Mouse (Mus musculus) G1E (cell line): ENCODE measurements around the gene Slc36a2.

Experiments used
- CTCF ChIP-seq: IDR thresholded peaks from 2 replicates; pipeline ENCODE4 v1.5.1; 2012; ENCODE audit warnings: low read depth, low read length, inconsistent platforms, mixed read lengths
- GATA1 ChIP-seq: IDR thresholded peaks from 2 replicates; pipeline ENCODE4 v1.6.1; 2012; ENCODE audit warnings: borderline replicate concordance, low read length, inconsistent platforms, mixed read lengths
- POLR2AphosphoS5 ChIP-seq: IDR thresholded peaks from 2 replicates; pipeline ENCODE4 v1.6.1; 2012; ENCODE audit warnings: low read depth, low read length, inconsistent platforms; ENCODE audit not compliant: insufficient replicate concordance
- TAL1 ChIP-seq: conservative IDR thresholded peaks from 2 replicates; pipeline ENCODE4 v1.6.1; 2012; ENCODE audit warnings: low read depth, low read length, inconsistent platforms, mixed read lengths

GRCm38 (mm10) chr11:55165748-55166147 lies 19.1 kb downstream of the Slc36a2 start:
- no peak for TF ChIP-seq CTCF
- TF ChIP-seq GATA1 = no peak
- TF ChIP-seq POLR2AphosphoS5 = no peak
- TF ChIP-seq TAL1 = no peak
